Mouse (Mus musculus) liver, embryonic 16.5 days (tissue): ENCODE measurements around the gene Gpx3. TPM values are rescaled to one million over a fixed set of nuclear protein-coding genes. Genes with fewer than 3 reads are reported as not detected.

Experiments
- ATAC-seq: fragments of 200-750 bp; cut with Nextera tagmentation; 2 replicates; pipeline ENCODE4 v1.8.0; 2017; ENCODE audit warnings: low read depth, mild to moderate bottlenecking, moderate number of reproducible peaks, moderate library complexity
- H3K27ac ChIP-seq: fragments of 300-500 bp; sonication (generic); 2 replicates; pipeline ENCODE4 v1.5.1; 2014; ENCODE audit warnings: mild to moderate bottlenecking, low read length
- H3K27me3 ChIP-seq: fragments of 300-500 bp; sonication (generic); 2 replicates; pipeline ENCODE4 v1.6.1; 2014; ENCODE audit warnings: low read depth, low read length, mixed read lengths; ENCODE audit not compliant: control insufficient read depth, insufficient read depth
- H3K36me3 ChIP-seq: fragments of 300-500 bp; sonication (generic); 2 replicates; pipeline ENCODE4 v1.6.1; 2014; ENCODE audit warnings: mild to moderate bottlenecking; ENCODE audit not compliant: control insufficient read depth, insufficient read depth
- H3K4me1 ChIP-seq: fragments of 300-500 bp; sonication (generic); 2 replicates; pipeline ENCODE4 v1.6.1; 2014; ENCODE audit warnings: low read depth, low read length, mixed read lengths; ENCODE audit not compliant: control insufficient read depth
- H3K4me2 ChIP-seq: fragments of 300-500 bp; sonication (generic); 2 replicates; pipeline ENCODE4 v1.6.1; 2014; ENCODE audit warnings: low read depth, low read length, mixed read lengths
- H3K4me3 ChIP-seq: fragments of 300-500 bp; sonication (generic); 2 replicates; pipeline ENCODE4 v1.5.1; 2014; ENCODE audit warnings: low read depth, mild to moderate bottlenecking, low read length
- H3K9ac ChIP-seq: fragments of 300-500 bp; sonication (generic); 2 replicates; pipeline ENCODE4 v1.6.1; 2014; ENCODE audit warnings: low read depth, low read length
- H3K9me3 ChIP-seq: fragments of 300-500 bp; sonication (generic); replicated peaks from 2 replicates; pipeline ENCODE4 v1.6.1; 2016; ENCODE audit warnings: low read length; ENCODE audit not compliant: control insufficient read depth
- WGBS: fragments of 180-500 bp; shearing (Covaris S2); extraction: QIAGEN DNeasy Blood & Tissue Kit; methylation state at CpG from one replicate; pipeline ENCODE4 v1.1.7; 2014; ENCODE audit not compliant: insufficient replicate concordance; 5-methylcytosine and 5-hydroxymethylcytosine counted together
- polyA plus RNA-seq: library from polyadenylated mRNA; unstranded; fragments of >200 nt; fragmentation: Nextera tagmentation; extraction: Ambion mirVana; gene quantifications from 2 replicates; pipeline ENCODE4 v1.2.1, GENCODE M21; 2015

The Gpx3 gene
- polyA plus RNA-seq, 1 experiment from 2014 or later = 45.2 TPM

- no peak for ATAC-seq
- WGBS = 83% methylated on average over 7 of the region's 7 CpGs
- Histone ChIP-seq H3K4me1 (no peaks in the 10 kb centered on the region), H3K36me3 (peaks cover 11% of the 10 kb centered on the region; the same call in 1 of the 2 replicates), H3K9ac (no peak overlapping the region), H3K27ac (no peak overlapping the region), H3K4me2 (no peak overlapping the region), H3K27me3 (no peaks in the 10 kb centered on the region), H3K4me3 (no peak overlapping the region), H3K9me3 (no peaks in the 10 kb centered on the region)
Observed at GRCm38 (mm10) chr11:54917461-54917860, 15.2 kb downstream of the Gpx3 start.

- Histone ChIP-seq H3K4me3 (no peak overlapping the region), H3K4me2 (no peak overlapping the region), H3K9me3 (no peaks in the 10 kb centered on the region), H3K36me3 (peaks cover 11% of the 10 kb centered on the region; the same call in 1 of the 2 replicates), H3K4me1 (no peaks in the 10 kb centered on the region), H3K27ac (no peak overlapping the region), H3K27me3 (no peaks in the 10 kb centered on the region), H3K9ac (no peak overlapping the region)
- 65% methylated on average over 4 of the region's 4 CpGs for WGBS
- ATAC-seq = no peak
Observed at GRCm38 (mm10) chr11:54918273-54918672, 16.0 kb downstream of the Gpx3 start.

DNA sequence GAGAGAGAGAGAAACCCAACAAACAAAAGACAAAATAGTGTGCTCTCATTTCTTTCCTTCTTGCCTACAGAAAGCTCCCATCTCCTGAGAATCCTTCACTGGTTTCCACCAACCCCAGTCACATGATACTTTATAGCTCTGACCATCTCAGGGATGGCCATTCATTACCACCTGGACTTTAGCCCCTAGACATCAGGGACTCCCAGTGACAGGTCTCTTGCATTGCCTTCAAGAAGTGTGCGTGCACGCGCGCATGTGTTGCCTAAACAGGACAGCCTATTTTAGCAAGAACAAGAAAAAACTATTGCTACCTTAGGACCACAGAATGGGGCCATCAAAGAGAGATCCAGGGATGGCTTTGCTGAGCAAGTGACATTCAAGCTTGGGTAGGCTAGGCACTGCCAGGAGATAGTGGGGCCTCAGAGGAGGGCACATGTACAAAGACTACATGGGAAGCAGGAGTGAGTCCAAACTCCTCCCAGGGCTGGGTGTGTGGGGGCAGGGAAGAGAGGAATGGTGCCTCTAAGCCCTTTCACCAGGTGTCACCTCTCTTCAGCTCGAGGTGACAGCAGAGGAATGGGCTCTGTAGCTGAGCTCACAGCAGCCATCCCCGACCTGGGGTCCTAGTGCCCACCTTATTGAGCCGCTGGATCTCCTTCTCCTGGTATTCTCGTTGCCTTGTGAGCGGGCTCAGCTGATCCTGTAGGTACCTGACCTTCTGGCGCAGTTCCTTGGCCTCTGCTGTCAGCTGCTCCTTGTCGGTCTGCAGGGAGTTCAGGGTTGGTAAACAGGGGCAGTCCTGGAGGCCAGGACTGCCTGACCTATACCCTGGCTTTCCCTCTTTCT, 18.1 kb downstream of the Gpx3 start:
- no peak overlapping the region for H3K9ac ChIP-seq
- no peaks in the 10 kb centered on the region for H3K9me3 ChIP-seq
- H3K36me3 ChIP-seq = peaks cover 11% of the 10 kb centered on the region; the same call in 1 of the 2 replicates
- H3K27ac ChIP-seq = 0 out of 2 replicates have a peak overlapping the region, but pooled peaks have one; percentile 24
- no peak for ATAC-seq
- H3K4me2 ChIP-seq = peak overlapping the region; percentile 14; the same call in 1 of the 2 replicates
- H3K4me3 ChIP-seq = no peak overlapping the region
- H3K4me1 ChIP-seq = no peaks in the 10 kb centered on the region
- H3K27me3 ChIP-seq = no peaks in the 10 kb centered on the region
- 68% methylated on average over 11 of the region's 11 CpGs for WGBS

- 63% methylated on average over 6 of the region's 6 CpGs for WGBS
- Histone ChIP-seq H3K9ac (no peak overlapping the region), H3K4me3 (no peak overlapping the region), H3K4me1 (no peaks in the 10 kb centered on the region), H3K36me3 (peaks cover 11% of the 10 kb centered on the region), H3K27me3 (no peaks in the 10 kb centered on the region), H3K4me2 (no peak overlapping the region), H3K27ac (peak overlapping the region; percentile 43; the same call in 1 of the 2 replicates), H3K9me3 (no peaks in the 10 kb centered on the region)
- no peak for ATAC-seq
Observed at GRCm38 (mm10) chr11:54920973-54921580, 18.8 kb downstream of the Gpx3 start.

GRCm38 (mm10) chr11:54921798-54922197, 19.5 kb downstream of the Gpx3 start:
- Histone ChIP-seq H3K9ac (no peak overlapping the region), H3K4me3 (no peak overlapping the region), H3K9me3 (no peaks in the 10 kb centered on the region), H3K36me3 (peaks cover 11% of the 10 kb centered on the region), H3K27ac (no peak overlapping the region), H3K4me1 (no peaks in the 10 kb centered on the region), H3K27me3 (no peaks in the 10 kb centered on the region), H3K4me2 (no peak overlapping the region)
- ATAC-seq = no peak
- WGBS = 42% methylated on average over 7 of the region's 7 CpGs

DNA sequence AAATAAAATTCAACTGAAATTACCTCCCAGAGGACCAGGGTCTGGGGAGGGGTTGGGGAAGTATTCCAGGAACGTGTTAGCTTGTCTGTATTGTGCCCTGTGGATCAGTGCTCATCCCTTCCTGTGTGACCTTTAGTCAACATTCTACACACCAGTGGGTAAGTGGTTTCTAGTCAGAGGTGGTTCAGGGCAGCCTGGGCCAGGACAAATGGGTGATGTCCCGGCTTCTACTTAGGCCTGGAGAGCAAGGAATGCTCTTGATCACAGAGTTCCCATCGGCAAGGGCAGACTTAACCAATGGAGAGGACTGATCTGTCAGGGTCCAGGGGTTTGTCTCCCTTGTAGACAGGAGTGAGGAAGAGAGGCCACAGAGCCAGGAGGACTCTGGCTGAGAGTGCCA, 20.2 kb downstream of the Gpx3 start:
- no peak overlapping the region for H3K9ac ChIP-seq
- no peaks in the 10 kb centered on the region for H3K27me3 ChIP-seq
- H3K4me3 ChIP-seq = no peak overlapping the region
- no peak overlapping the region for H3K27ac ChIP-seq
- no peaks in the 10 kb centered on the region for H3K9me3 ChIP-seq
- no peak for ATAC-seq
- no peak overlapping the region for H3K4me2 ChIP-seq
- peaks cover 11% of the 10 kb centered on the region for H3K36me3 ChIP-seq
- WGBS = 70% methylated on average over 3 of the region's 3 CpGs
- H3K4me1 ChIP-seq = no peaks in the 10 kb centered on the region

- Histone ChIP-seq H3K9ac (no peak overlapping the region), H3K4me2 (no peak overlapping the region), H3K27me3 (no peaks in the 10 kb centered on the region), H3K9me3 (no peaks in the 10 kb centered on the region), H3K4me3 (no peak overlapping the region), H3K36me3 (peaks cover 4% of the 10 kb centered on the region), H3K27ac (no peak overlapping the region), H3K4me1 (no peaks in the 10 kb centered on the region)
- no peak for ATAC-seq
- WGBS = 75% methylated on average over 14 of the region's 14 CpGs
Observed at GRCm38 (mm10) chr11:54924145-54924544, 21.9 kb downstream of the Gpx3 start.

- no peaks in the 10 kb centered on the region for H3K27me3 ChIP-seq
- ATAC-seq = peak; percentile 45; the same call in 1 of the 2 replicates
- 73% methylated on average over 14 of the region's 14 CpGs for WGBS
- no peak overlapping the region for H3K9ac ChIP-seq
- H3K9me3 ChIP-seq = no peaks in the 10 kb centered on the region
- H3K27ac ChIP-seq = no peak overlapping the region
- H3K4me1 ChIP-seq = no peaks in the 10 kb centered on the region
- H3K4me2 ChIP-seq = no peak overlapping the region
- H3K4me3 ChIP-seq = no peak overlapping the region
- peaks cover 3% of the 10 kb centered on the region for H3K36me3 ChIP-seq
Observed at GRCm38 (mm10) chr11:54927346-54928140, 25.3 kb downstream of the Gpx3 start.
